Mouse (Mus musculus) layer of hippocampus, adult 2 months (tissue): ENCODE data around the gene Rnf141. TPM values are rescaled to one million over a fixed set of nuclear protein-coding genes. Genes with fewer than 3 reads are reported as not detected.

Source experiments
- DNase-seq, 2 experiments: peaks; one replicate each; pipeline ENCODE4 v3.0.0; 2022; ENCODE audit warnings: low spot score in 2 of 2
- H3K27ac ChIP-seq: fragments of 200-600 bp; 2 replicates; pipeline ENCODE4 v1.8.1; 2022
- H3K4me3 ChIP-seq: fragments of 200-600 bp; 2 replicates; pipeline ENCODE4 v1.8.1; 2022; ENCODE audit warnings: mild to moderate bottlenecking
- CTCF ChIP-seq: fragments of 200-600 bp; conservative IDR thresholded peaks from 2 replicates; pipeline ENCODE4 v1.8.1; 2022; ENCODE audit warnings: antibody characterized with exemption, mild to moderate bottlenecking, moderate library complexity
- total RNA-seq, 2 experiments: library from RNA; stranded (reverse); gene quantifications; 2 replicates each; pipeline ENCODE4 v1.2.3; 2021

Gene Rnf141
- total RNA-seq, 2 experiments from 2014 or later = 83.4 to 90.6 TPM

DNA sequence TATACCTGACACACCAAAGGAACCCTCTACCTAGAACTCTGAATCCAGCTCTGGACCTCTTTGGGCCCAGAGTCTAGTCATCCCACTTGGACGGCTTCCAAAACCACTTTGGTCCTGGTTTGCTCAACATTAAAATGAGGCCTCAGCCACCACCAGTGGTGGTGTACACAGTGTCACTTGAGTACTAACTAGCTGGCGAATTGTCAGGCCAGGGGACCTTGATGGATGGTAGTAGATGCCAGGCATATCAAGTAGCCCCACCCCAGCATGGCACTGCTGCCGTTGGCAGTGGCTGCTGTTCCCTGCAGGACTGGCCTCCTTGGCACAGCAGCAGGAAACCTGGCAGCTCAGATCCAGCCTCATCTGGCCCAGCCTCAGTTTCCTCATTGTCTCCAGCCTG, 40.0 kb downstream of the Rnf141 start:
- no peak overlapping the region for H3K4me3 ChIP-seq
- no peak for TF ChIP-seq CTCF
- DNase-seq = peak; percentile 41 to 72

DNA sequence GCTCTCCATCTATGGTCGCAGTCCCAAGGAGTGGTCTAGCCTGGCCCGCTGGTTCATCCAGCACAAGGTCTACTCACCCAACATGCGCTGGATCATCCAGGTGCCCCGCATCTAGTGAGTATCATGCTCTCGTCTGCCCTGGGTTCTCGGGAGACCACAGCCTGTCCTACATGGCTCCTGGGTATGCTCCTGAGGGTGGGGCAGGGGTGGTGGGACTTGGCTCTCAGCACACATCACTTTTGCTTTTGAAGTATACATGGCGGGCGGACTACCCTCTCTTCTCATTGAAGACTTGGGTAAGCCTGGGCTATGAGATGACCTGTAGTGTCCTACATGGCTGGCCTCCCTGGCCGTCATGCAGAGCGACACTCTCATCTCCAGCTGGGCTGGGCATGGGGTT, 41.1 kb downstream of the Rnf141 start:
- Histone ChIP-seq H3K4me3 (no peak overlapping the region), H3K27ac (peak overlapping the region; percentile 59; the same call in 1 of the 2 replicates)
- no peak for DNase-seq
- TF ChIP-seq CTCF = no peak

More for the DNA sequence above, 40.0 kb downstream of the Rnf141 start:
- peak overlapping the region; percentile 59; the same call in 1 of the 2 replicates for H3K27ac ChIP-seq

DNA sequence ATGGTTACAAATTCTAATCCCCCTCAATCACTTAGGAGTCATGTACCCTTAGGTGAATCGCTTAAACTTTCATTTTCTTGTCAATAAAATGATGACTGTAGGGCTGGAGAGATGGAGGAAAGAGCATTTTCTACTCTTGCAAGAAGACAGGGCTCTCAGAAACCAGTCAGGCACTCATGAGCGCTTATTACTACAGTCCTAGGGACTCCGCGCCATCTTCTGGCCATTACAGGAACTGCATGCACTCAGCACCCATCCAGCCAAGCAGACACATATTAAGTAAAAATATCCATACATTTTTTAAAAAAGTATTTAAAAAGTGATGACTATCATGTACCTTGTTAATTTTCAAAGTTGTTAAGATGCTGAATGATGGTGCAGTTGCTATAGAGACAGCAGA, 43.2 kb downstream of the Rnf141 start:
- TF ChIP-seq CTCF = peak; percentile 99
- Histone ChIP-seq H3K27ac (peak overlapping the region; percentile 6; the same call in 1 of the 2 replicates), H3K4me3 (no peak overlapping the region)
- peak; percentile 85 to 89 for DNase-seq

DNA sequence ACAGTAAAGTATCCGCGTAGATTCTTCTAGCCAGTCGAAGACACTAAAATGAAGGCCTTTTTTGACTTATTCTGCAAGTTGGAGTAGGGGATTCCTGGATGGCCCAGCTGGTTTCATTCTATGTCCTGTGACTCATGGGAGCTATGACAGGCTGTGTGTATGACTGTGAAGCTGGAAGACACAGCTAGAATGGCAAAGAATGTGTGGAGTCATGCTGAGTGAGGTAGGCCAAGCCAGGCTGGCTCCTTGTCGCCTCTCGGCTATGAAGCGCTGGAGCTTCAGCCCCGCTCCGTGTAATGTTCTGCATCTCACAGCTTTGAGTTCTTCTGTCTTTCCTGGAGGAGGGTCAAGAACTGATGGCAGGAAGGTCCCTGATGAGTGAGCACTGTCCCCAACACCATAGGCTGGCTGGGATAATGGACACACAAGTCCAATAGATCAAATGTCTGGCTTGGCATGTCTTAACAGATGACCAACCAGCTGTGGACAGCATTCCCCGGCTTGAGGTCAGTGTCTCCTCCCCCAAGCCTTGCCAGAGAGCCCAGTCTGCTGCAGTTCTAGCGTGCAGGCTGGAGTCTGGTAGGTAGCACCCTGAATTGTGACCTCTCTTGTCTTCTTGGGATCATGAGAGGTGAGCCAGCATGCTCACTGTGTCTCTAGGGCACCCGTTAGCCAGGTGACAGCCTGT, 46.4 kb downstream of the Rnf141 start:
- no peak overlapping the region for H3K4me3 ChIP-seq
- no peak for TF ChIP-seq CTCF
- H3K27ac ChIP-seq = 0 out of 2 replicates have a peak overlapping the region, but pooled peaks have one; percentile 7
- DNase-seq = no peak

DNA sequence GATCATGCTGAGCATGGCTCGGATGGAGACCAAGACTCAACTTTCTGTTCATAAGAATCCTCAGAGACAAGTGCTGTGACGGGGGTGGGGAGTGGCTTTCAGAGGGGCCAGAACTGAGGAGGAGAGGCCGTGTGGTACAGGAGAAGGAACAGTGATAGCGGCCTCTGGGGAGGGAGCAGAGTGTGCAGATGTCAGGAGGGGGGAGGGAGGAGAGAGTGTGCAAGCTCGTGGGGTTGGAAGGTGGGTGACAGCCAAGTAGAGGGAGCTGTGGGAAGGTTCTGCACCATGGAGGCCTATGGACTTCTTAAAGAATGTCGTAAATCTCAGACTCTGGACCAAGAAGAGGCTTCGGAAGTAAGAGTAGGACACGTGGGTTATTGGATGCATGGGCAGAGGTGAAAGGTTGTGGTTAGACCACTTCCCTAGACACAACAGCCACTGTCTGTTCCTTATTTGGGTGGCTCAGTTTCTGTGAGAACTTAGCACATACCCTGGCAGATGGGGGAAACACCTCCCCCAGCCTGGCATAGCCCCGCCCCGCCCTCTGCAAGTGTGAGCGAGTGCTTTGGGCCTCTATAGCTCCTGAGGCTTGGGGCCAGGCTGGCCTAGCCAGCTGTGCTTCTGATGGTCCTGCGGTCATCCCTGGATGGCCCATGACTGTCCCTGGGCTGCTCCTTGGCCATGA, 47.7 kb downstream of the Rnf141 start:
- TF ChIP-seq CTCF = no peak
- peak in 1 of 2 experiments; percentile 44 for DNase-seq
- Histone ChIP-seq H3K4me3 (no peak overlapping the region), H3K27ac (no peak overlapping the region)

DNA sequence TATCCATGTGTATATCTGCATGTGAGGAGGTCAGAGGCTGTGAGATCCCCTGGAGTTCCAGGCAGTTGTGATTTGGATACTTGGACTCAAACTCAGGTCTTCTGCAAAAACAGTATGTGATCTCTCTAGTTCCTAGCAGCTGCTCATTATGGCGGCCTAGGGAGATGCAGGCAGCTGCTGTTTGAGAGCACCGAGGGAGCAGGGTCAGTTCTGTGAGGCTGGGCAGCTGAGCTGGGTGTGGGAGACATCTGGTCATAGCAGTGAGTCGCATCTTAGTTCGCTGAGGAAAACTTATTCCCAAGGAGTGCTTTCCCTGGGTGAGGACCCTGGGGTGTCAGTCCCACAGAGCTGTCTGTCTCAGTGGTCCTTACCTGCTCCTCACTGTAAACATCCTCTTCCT, 49.5 kb downstream of the Rnf141 start:
- no peak for TF ChIP-seq CTCF
- no peak overlapping the region for H3K27ac ChIP-seq
- DNase-seq = no peak
- no peak overlapping the region for H3K4me3 ChIP-seq

DNA sequence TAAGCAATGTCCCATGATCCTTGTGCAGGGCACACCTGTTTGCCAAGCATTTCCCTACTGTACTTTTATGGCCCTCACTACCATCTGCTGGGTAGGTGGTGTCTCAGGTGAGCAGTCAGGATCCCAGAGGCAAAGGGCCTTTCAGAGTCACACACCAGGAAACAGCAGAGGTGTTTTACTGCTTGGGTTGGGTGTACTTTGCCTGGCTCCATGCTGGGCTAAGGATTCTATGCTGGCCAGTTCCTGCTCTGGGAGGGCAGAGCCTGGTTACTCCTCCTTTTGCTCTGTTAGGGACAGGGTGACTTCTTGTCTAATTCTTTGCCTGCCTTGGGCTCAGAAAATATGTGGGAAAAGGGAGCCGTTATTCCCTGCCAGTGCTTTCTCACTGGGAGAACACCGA, 51.4 kb downstream of the Rnf141 start:
- Histone ChIP-seq H3K4me3 (no peak overlapping the region), H3K27ac (no peak overlapping the region)
- no peak for TF ChIP-seq CTCF
- no peak for DNase-seq

DNA sequence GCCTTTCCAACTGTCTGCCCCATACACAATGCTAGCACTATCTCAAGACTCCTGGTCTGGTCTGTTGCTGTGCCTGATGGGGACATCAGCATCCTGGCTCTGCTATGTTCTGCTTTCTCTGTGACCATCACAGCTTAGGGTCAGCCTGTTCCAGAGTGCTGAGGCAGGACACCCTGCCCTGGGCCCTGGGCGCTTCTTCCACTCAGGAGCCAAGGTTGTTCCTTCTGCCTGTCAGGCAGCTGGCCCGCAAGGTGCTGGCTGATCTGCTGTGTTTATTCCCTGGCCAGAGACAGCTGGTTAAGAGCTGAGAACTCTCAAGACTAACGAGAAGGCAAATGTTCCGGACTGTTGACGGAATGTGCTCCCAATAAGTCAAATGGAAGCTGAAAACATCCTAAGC, 52.1 kb downstream of the Rnf141 start:
- Histone ChIP-seq H3K4me3 (no peak overlapping the region), H3K27ac (no peak overlapping the region)
- DNase-seq = no peak
- no peak for TF ChIP-seq CTCF

DNA sequence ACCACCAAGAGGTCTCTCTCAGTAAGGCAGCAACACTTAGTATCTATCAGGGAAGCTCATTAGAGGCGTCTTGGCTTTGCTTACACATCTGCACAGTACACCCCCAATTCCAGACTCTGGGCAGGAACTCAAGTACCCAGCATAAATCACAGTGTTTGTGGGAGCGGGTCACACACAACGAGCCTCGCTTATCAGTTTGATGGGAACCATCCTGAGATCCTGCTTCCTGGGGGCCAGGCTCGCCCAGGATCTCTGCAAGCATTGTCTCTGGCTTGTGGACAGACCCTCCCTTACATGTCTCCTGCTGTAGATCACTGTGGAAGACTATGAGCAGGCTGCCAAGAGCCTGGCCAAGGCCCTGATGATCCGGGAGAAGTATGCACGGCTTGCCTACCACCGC, 53.4 kb downstream of the Rnf141 start:
- no peak overlapping the region for H3K4me3 ChIP-seq
- TF ChIP-seq CTCF = no peak
- no peak for DNase-seq
- H3K27ac ChIP-seq = no peak overlapping the region

DNA sequence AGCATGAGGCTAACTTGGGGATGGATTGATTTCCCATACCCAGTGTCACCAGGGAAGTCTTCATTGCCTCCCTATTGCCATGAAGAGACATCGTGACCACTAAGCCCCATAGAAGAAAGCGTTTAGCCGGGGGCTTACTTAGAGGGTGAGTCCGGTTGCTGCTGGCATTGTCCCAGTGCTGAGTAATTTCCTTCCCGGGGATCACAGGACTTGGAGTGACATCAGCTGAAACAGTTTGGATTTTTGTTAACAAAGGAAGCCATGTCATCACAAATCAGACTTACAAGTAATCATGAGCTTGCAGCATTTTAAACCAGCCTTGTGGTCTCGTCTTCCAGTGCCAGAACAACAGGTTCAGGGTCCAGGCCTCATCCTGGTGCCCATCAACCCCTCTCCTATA, 56.9 kb downstream of the Rnf141 start:
- no peak overlapping the region for H3K27ac ChIP-seq
- no peak overlapping the region for H3K4me3 ChIP-seq
- TF ChIP-seq CTCF = no peak
- DNase-seq = no peak

DNA sequence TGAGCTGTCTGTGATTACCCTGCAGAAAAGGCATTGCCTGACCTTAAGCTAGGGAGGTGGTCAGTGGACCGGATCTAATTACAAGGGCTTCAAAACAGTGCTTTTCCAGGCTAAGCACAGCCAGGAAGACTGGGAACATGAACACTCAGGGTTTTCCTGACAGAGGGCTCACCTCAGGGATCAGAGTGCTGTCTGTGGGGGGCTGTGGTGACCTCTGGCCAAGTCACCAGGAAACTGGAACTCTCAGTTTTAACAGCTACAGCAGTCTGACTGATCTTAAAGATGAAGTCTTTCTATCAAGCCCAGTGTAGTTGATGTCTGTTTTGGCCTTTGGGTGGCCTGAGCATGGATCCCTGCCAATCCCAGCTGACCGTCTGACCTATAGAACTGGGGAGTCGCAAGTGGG, 58.5 kb downstream of the Rnf141 start:
- Histone ChIP-seq H3K4me3 (no peak overlapping the region), H3K27ac (no peak overlapping the region)
- no peak for TF ChIP-seq CTCF
- DNase-seq = no peak

DNA sequence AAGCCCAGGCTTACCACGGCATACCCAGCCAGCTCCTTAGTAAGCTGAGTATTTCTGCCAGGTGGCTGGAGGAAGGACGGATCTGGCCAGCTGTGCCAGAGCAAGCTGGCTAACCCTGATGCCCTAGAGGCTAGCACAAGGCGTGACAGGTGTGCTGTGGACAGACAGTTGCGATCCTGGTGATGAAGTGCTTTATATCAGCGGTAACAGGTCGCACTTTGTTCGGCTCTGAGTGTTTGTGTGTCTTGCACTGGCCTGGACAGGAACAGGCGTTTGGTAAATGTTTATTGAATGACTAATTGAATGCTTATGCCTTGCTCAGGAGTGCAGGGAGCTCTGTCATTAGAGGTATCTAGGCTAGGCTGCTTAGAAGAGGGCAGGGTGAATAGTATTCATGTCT, 59.3 kb downstream of the Rnf141 start:
- no peak for DNase-seq
- no peak for TF ChIP-seq CTCF
- Histone ChIP-seq H3K27ac (no peak overlapping the region), H3K4me3 (no peak overlapping the region)

DNA sequence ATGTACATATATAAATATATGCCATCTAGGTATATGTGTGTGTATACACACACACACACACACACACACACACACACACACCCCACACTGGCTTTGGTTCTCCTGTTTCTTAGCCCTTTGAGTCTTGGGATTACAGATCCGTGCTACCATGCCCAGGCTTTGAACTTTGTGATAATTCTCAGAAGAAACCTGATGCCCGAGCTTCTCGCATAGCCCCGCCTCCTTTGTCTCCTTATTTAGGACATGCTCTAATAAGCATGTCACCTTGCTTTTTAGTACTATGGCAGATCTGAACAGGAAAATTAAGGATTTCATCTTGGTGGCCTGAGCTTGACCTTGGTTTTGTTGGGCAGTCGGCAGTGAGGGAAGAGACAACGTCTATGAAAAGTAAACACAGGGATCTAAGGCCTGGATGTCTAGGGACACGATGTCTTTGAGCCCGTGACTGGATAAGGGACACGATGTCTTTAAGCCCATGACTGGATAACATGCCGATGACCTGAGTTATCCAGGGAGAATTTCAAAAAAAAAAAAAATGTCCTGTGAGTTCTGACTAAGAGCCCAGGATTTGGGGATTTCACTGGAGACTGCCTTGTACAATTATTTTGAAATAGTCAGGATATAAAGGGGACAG, 61.3 kb downstream of the Rnf141 start:
- no peak for DNase-seq
- H3K4me3 ChIP-seq = no peak overlapping the region
- peak overlapping the region; percentile 32; the same call in 1 of the 2 replicates for H3K27ac ChIP-seq
- TF ChIP-seq CTCF = no peak
